ENCODE assay signal across 8 mouse cellular contexts in genomic region chr5:143818461-143818860, GRCm38 (mm10). TPM values are rescaled to one million over a fixed set of nuclear protein-coding genes. Genes with fewer than 3 reads are reported as not detected.
DNase-seq lines count a peak whose midpoint lies in the region; ATAC-seq lines count a peak whose summit lies in the region.

No protein-coding gene starts in this region.

- H3K4me3 ChIP-seq in kidney, embryonic 16.5 days (ENCODE audit: low read length), result peak overlapping the region; percentile 83
- H3K4me3 ChIP-seq in hindbrain, embryonic 14.5 days (replicated peaks; ENCODE audit: low read length), result peak overlapping the region; percentile 76
- peak overlapping the region; percentile 70 for H3K4me3 ChIP-seq in midbrain, embryonic 15.5 days

- H3K36me3 ChIP-seq in kidney, embryonic 16.5 days (ENCODE audit: insufficient read depth, low read length), result no peaks in the 10 kb centered on the region
- no peaks in the 10 kb centered on the region for H3K36me3 ChIP-seq in hindbrain, embryonic 14.5 days (replicated peaks; ENCODE audit: control insufficient read depth, insufficient read depth)
- H3K36me3 ChIP-seq in midbrain, embryonic 15.5 days (replicated peaks), result no peaks in the 10 kb centered on the region

- WGBS in kidney, embryonic 16.5 days, result 7% methylated on average over 10 of the region's 10 CpGs
- WGBS in hindbrain, embryonic 14.5 days, result 15% methylated on average over 10 of the region's 10 CpGs
- 13% methylated on average over 10 of the region's 10 CpGs for WGBS in midbrain, embryonic 15.5 days

- no peaks in the 10 kb centered on the region for H3K27me3 ChIP-seq in kidney, embryonic 16.5 days (ENCODE audit: insufficient read depth, low read length)
- H3K27me3 ChIP-seq in hindbrain, embryonic 14.5 days (ENCODE audit: control insufficient read depth, insufficient read depth, low read length), result no peaks in the 10 kb centered on the region
- H3K27me3 ChIP-seq in midbrain, embryonic 15.5 days (replicated peaks), result no peaks in the 10 kb centered on the region

- H3K9ac ChIP-seq in kidney, embryonic 16.5 days (replicated peaks; ENCODE audit: low read length), result peak overlapping the region; percentile 83
- H3K9ac ChIP-seq in hindbrain, embryonic 14.5 days, result peak overlapping the region; percentile 76
- peak overlapping the region; percentile 81 for H3K9ac ChIP-seq in midbrain, embryonic 15.5 days

- peak overlapping the region; percentile 72 for H3K4me2 ChIP-seq in kidney, embryonic 16.5 days (replicated peaks; ENCODE audit: low read depth, low read length)
- peak overlapping the region; percentile 61 for H3K4me2 ChIP-seq in hindbrain, embryonic 14.5 days (replicated peaks)
- H3K4me2 ChIP-seq in midbrain, embryonic 15.5 days, result peak overlapping the region; percentile 92

- H3K27ac ChIP-seq in kidney, embryonic 16.5 days (ENCODE audit: low read length), result no peak overlapping the region
- no peak overlapping the region for H3K27ac ChIP-seq in hindbrain, embryonic 14.5 days
- H3K27ac ChIP-seq in midbrain, embryonic 15.5 days, result no peak overlapping the region

- H3K4me1 ChIP-seq in kidney, embryonic 16.5 days (ENCODE audit: insufficient read depth, low read length), result peaks cover 11% of the 10 kb centered on the region
- peaks cover 9% of the 10 kb centered on the region; the same call in 1 of the 2 replicates for H3K4me1 ChIP-seq in hindbrain, embryonic 14.5 days (replicated peaks; ENCODE audit: control insufficient read depth, insufficient read depth, low read length)
- H3K4me1 ChIP-seq in midbrain, embryonic 15.5 days, result peaks cover 10% of the 10 kb centered on the region

- no peak for DNase-seq in kidney, postnatal 14 days
- DNase-seq in c-Kit-positive CD71-positive TER-119-negative erythroid progenitor cells, embryonic 14.5 days (ENCODE audit: low read depth), result peak; percentile 38
- no peak for DNase-seq in hindbrain, embryonic 14.5 days (ENCODE audit: low spot score)
- DNase-seq in gastrocnemius, postnatal 36 days, result no peak
- DNase-seq in left cerebral cortex, adult 18-20 months (ENCODE audit: low spot score in 2 of 2), result no peak
- no peak for DNase-seq in adrenal gland, postnatal 36 days

- ATAC-seq in kidney, embryonic 16.5 days (ENCODE audit: low FRiP score, low TSS enrichment), result no peak
- ATAC-seq in hindbrain, embryonic 14.5 days (ENCODE audit: low FRiP score), result no peak
- ATAC-seq in midbrain, embryonic 15.5 days (replicated peaks), result no peak

- H3K9me3 ChIP-seq in kidney, embryonic 16.5 days (ENCODE audit: low read length), result no peaks in the 10 kb centered on the region
- H3K9me3 ChIP-seq in hindbrain, embryonic 14.5 days (ENCODE audit: control insufficient read depth, low read length), result no peaks in the 10 kb centered on the region
- no peaks in the 10 kb centered on the region for H3K9me3 ChIP-seq in midbrain, embryonic 15.5 days

- intact Hi-C loops in gastrocnemius, postnatal 36 days (cut with DNase I), result no loop called here

RNA-seq across cellular contexts. Expression of gene Eif2ak1, which starts 0.9 kb away (rescaled TPM):
- 41.5 and 44.3 TPM in 2 replicates for polyA plus RNA-seq in kidney, embryonic 16.5 days (2015; fragmentation: Nextera tagmentation; extraction: Ambion mirVana)
- polyA plus RNA-seq in hindbrain, embryonic 14.5 days (2014; fragmentation: Nextera tagmentation; extraction: Ambion mirVana), result 48.0 and 52.9 TPM in 2 replicates
- 46.1 and 46.8 TPM in 2 replicates for polyA plus RNA-seq in midbrain, embryonic 15.5 days (2015; fragmentation: Nextera tagmentation; extraction: Ambion mirVana)
- total RNA-seq in gastrocnemius, postnatal 36 days (2021), result 10 to 100 TPM; 21.9 to 24.8 TPM
- 10 to 100 TPM; 43.8 to 45.4 TPM for total RNA-seq in left cerebral cortex, adult 18-20 months (2021)
- total RNA-seq in adrenal gland, postnatal 36 days (2021), result 10 to 100 TPM; 34.9 to 39.2 TPM
